Mouse (Mus musculus) myocyte (in vitro differentiated cells): ENCODE measurements around the gene Gstm1.

ENCODE experiments used
- CEBPB ChIP-seq: IDR thresholded peaks from 2 replicates; pipeline ENCODE4 v1.6.1; 2011; ENCODE audit warnings: mild to moderate bottlenecking, moderate library complexity; ENCODE audit not compliant: poor library complexity, insufficient read depth, severe bottlenecking
- E2F4 ChIP-seq: IDR thresholded peaks from one replicate; pipeline ENCODE4 v1.6.1; 2011; ENCODE audit warnings: mild to moderate bottlenecking, control low read depth, moderate library complexity; ENCODE audit not compliant: insufficient read depth
- MAX ChIP-seq: IDR thresholded peaks from one replicate; pipeline ENCODE4 v1.6.1; 2011; ENCODE audit warnings: low read depth, mild to moderate bottlenecking, control low read depth
- MYOG ChIP-seq, 3 experiments: IDR thresholded peaks; one replicate each; pipeline ENCODE4 v1.6.1; 2011; ENCODE audit warnings: control low read depth in 2 of 3, low read depth in 2 of 3, mild to moderate bottlenecking in 2 of 3; ENCODE audit not compliant: insufficient read length in 2 of 3, control insufficient read depth in 1 of 3, insufficient read depth in 1 of 3
- POLR2A ChIP-seq: IDR thresholded peaks from one replicate; pipeline ENCODE4 v1.6.1; 2011; ENCODE audit warnings: low read depth, mild to moderate bottlenecking, control low read depth, moderate library complexity; ENCODE audit not compliant: insufficient read length
- TCF3 ChIP-seq: IDR thresholded peaks from one replicate; pipeline ENCODE4 v1.6.1; 2011; ENCODE audit warnings: low read depth, control low read depth; ENCODE audit not compliant: insufficient read length
- USF1 ChIP-seq: IDR thresholded peaks from one replicate; pipeline ENCODE4 v1.6.1; 2011; ENCODE audit warnings: low read depth, mild to moderate bottlenecking, control low read depth, moderate library complexity

DNA sequence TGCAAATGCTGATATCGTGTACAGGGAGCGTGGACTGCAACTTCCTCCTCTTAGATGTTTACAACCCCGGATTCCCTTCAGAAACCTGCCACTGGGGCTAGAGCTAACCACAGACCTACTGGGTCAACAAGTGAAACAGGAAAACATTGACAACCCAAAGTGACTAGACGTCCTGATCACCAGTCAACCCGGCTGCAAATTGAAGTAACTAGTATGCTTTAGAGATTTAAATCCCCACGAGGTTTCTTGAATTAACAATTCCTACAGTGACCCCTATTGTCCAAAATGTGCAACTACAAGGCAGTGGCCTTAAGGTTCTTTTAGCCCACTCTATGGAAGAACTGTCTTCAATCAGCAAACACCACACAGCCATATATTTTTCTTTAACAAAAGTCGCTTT lies 43.6 kb upstream of the Gstm1 start:
- TF ChIP-seq E2F4 (no peak), POLR2A (no peak), TCF3 (no peak), USF1 (no peak), MAX (no peak), CEBPB (no peak), MYOG (IDR thresholded peaks at IDR 0.05; ENCODE audit: control insufficient read depth in 1 of 3, insufficient read depth in 1 of 3, insufficient read length in 2 of 3, low read depth in 2 of 3) (no peak)
